Mouse (Mus musculus) lung, adult 2 months (tissue): Measurements from ENCODE around the gene Gpat3. TPM values are rescaled to one million over a fixed set of nuclear protein-coding genes. Genes with fewer than 3 reads are reported as not detected.
A peak's percentile ranks its signal among the peaks of the same experiment; 100 is the strongest.

Source experiments
- DNase-seq: peaks from one replicate; pipeline ENCODE4 v3.0.0; 2022
- H3K4me1 ChIP-seq: fragments of 200-500 bp; 2 replicates; pipeline ENCODE4 v1.6.1; 2011; ENCODE audit warnings: low read length; ENCODE audit not compliant: control insufficient read depth, insufficient read depth
- H3K4me3 ChIP-seq: fragments of 200-500 bp; replicated peaks from 2 replicates; pipeline ENCODE3; 2011; ENCODE audit warnings: low read depth, mild to moderate bottlenecking, control low read depth, low read length; ENCODE audit errors: extremely low read depth
- CTCF ChIP-seq: fragments of 200-500 bp; IDR thresholded peaks from 2 replicates; pipeline ENCODE4 v1.5.1; 2011; ENCODE audit warnings: mild to moderate bottlenecking, low read length, control low read depth; ENCODE audit not compliant: insufficient read depth
- POLR2A ChIP-seq: fragments of 200-500 bp; IDR thresholded peaks from 2 replicates; pipeline ENCODE4 v1.6.1; 2011; ENCODE audit warnings: low read depth, mild to moderate bottlenecking, control low read depth, low read length, borderline replicate concordance; ENCODE audit errors: extremely low read depth
- WGBS: fragments of 180-500 bp; shearing (Covaris S2); methylation state at CpG from one replicate; pipeline ENCODE4 v1.1.7; 2018; 5-methylcytosine and 5-hydroxymethylcytosine counted together
- polyA plus RNA-seq: library from polyadenylated mRNA; depleted of rRNA; stranded (reverse); fragments of >200 nt; gene quantifications from 2 replicates; pipeline ENCODE4 v1.2.3, GENCODE M21; 2012

The Gpat3 gene
- polyA plus RNA-seq, 1 experiment = 2.3 TPM

DNA sequence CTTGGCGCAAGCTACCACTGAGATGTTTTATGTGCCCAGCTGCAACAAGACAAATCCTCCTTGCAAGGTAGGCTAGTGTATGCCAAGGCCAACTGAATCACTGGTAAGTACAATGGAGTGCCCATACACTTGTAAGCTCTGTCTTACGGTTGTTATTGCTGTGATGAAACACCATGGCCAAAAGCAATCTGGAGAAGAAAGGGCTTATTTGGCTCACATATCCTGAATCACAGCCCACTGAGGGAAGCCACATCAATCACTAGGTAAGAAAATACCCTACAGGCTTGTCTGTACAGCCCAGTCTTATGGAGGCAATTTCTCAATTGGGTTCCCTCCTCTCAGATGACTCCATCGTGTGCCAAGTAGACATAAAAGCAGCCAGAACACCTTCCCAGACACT, 16.8 kb upstream of the Gpat3 start:
- no peak overlapping the region for H3K4me3 ChIP-seq
- TF ChIP-seq CTCF = no peak
- no peak for TF ChIP-seq POLR2A
- no peaks in the 10 kb centered on the region for H3K4me1 ChIP-seq
- no peak for DNase-seq
- 78% methylated on average over 3 of the region's 3 CpGs for WGBS

DNA sequence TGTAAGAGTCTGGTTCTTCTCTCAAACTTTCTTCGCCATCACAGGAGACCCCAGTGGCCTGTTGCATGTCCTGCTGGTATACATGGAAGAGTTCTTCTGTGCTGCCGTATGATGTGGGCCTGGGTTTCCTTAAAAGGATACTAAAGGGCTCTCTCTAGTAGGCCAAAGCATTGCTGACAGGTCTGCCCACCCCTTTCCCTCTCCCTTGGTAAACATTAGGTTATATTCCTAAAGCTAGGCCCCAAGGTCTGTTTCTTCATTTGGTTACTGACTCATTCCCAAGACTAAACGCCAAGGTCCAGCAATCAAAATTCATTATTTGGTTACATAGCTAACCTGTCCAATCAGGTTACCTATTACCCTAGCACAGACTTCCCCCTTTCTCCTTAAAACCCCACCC, 12.8 kb upstream of the Gpat3 start:
- no peaks in the 10 kb centered on the region for H3K4me1 ChIP-seq
- no peak overlapping the region for H3K4me3 ChIP-seq
- WGBS = 87% methylated on average over 3 of the region's 3 CpGs
- TF ChIP-seq CTCF (no peak), POLR2A (no peak)
- no peak for DNase-seq

DNA sequence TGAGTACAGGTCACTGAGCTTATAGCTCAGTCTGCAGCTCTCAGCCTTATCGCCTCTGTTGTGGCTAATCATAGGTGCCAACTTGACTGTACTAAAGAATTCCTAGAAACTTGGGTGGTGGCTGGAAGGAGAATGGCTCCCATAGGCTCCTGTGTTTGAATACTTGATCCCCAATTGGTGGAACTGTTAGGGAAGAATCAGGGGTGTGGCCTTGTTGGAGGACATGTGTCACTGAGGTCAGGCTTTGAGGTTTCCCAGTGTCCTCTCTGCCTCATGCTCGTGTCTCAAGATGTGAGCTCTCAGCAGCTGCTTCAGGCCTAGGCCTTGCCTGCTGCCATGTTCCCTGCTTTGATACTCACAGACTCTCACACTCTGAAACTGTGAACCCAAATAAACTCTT, 11.7 kb upstream of the Gpat3 start:
- DNase-seq = no peak
- Histone ChIP-seq H3K4me1 (no peaks in the 10 kb centered on the region), H3K4me3 (no peak overlapping the region)
- TF ChIP-seq CTCF (no peak), POLR2A (no peak)
- 90% methylated on average over 2 of the region's 2 CpGs for WGBS

DNA sequence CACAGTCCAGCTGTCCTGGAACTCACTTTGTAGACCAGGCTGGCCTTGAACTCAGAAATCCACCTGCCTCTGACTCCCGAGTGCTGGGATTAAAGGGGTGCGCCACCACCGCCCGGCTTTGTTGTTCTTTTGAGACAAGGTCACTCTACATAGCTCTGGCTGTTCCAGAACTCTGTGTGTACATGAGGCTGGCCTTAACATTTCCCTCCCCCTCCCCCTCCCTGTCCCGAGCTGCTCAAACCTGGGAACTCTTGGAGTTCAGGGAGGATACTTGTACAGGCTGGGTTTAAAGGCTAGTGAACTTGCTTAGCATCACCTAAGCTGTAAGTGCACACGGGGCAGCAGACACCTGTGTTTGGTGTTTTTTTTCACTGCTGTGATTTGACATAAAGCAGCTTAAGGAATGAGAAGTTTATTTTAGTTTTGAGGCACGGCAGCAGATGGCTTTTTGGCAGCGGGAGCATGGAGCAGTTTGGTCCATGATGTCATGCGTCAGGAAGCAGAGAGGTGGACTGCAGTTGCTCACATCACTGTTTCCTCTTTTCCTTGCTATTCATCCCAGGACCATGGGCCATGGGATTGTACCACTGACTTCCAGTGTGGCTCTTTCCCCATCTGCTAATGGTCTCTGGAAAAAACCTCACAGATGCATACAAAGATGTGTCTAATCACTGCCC, 9.5 kb upstream of the Gpat3 start:
- TF ChIP-seq POLR2A = no peak
- no peak for TF ChIP-seq CTCF
- no peak for DNase-seq
- WGBS = 39% methylated on average over 9 of the region's 9 CpGs
- H3K4me3 ChIP-seq = no peak overlapping the region
- H3K4me1 ChIP-seq = no peaks in the 10 kb centered on the region

DNA sequence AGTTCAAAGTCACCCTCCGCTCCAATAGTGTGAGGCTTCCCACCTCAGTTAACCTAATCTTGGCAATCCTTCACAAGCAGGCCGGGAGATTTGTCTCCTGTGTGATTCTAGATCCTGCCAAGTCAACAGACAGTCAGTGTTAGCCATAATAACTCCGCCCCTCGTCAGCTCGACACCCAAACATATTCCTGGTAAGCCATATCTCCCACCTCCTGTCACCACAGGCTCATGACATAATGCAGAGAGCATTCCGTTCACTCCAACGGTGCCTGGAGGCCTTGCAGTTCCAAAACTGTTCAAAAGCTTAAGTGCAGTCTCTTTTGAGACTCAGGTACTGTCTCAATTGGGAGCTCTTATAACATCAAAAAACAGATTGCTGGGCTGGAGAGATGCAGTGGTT, 7.6 kb upstream of the Gpat3 start:
- Histone ChIP-seq H3K4me1 (no peaks in the 10 kb centered on the region), H3K4me3 (no peak overlapping the region)
- no peak for DNase-seq
- TF ChIP-seq CTCF (no peak), POLR2A (no peak)
- 73% methylated on average over 7 of the region's 7 CpGs for WGBS

DNA sequence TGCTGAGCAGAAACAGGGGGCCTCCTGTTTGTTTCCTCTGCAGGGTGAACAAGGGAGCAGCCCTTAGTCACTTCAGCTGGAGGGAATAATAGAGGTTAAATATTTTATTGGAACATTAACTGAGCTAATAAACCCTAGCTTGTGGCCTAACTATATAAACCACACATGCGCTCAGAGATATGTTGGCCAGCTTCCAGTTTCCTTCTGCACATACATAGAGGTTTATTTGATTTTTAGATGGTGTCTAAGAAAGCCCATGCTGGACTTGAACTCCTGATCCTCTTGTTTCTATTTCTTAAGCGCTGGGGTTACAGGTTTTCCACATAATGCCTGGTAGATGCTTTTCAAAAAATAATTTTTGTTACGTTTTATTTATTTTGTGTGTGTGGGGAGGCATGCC, 1.0 kb upstream of the Gpat3 start:
- TF ChIP-seq CTCF (no peak), POLR2A (no peak)
- 55% methylated on average over 3 of the region's 3 CpGs for whole genome bisulfite sequencing
- no peak overlapping the region for H3K4me3 ChIP-seq

DNA sequence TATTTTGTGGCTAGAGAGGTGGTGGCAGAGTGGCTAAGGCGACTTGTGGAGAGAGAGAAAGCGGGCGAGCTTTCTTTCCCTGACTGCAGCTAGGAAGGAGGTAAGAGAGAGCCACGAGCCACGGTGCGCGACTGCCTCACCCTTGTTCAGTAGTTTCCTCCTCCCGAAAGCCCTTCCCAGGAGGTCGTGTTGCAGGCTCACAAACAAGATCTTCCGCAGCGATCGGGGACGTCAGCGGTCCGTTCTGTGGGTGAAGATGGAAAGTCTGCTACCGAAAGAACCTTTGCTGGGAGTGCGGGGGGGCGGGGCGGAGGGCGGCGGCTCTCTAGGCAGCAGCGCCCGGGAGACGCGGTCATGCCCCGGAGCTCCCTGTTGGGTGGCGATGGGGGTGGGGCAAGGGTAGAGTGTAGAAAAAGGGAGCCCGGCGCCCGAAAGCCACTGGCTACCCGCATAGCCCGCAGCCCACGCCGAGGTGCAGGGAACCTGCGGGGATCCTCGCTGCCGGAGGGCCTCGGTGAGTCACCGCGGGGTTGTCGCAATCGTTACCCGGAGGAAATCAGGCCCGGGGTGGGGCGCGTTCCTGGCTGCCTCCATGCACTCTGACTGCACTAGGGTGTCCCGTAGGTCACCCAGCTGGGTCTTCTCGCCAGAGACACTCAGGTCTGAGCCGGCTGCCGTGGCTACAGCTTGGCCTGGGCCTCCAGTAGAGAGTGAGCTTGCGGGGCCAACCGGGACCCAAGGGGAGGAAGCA, 510 bp downstream of the Gpat3 start:
- peak; percentile 81 for DNase-seq
- WGBS = under 1% methylated on average over 52 of the region's 52 CpGs
- peak; percentile 25; the same call in 1 of the 2 replicates for TF ChIP-seq POLR2A
- TF ChIP-seq CTCF = no peak
- H3K4me3 ChIP-seq = peak overlapping the region; percentile 87
- no peaks in the 10 kb centered on the region; the same call in 1 of the 2 replicates for H3K4me1 ChIP-seq

More for the DNA sequence above, 1.0 kb upstream of the Gpat3 start:
- no peak for DNase-seq
- H3K4me1 ChIP-seq = no peaks in the 10 kb centered on the region; the same call in 1 of the 2 replicates

DNA sequence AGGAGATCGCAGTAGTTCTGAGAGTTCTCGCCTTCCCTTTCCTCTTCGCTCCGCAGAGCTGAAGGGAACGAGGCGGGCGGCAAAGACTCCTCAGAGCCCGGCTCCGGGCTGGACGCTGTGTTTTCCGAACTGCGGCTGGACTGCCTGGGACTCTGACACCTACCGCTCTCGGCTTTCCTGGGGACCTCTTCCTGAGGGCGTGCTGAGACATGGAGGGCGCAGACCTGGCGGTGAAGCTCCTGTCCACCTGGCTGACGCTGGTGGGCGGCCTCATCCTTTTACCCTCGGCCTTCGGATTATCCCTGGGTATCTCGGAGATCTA, 1.0 kb downstream of the Gpat3 start:
- H3K4me1 ChIP-seq = no peaks in the 10 kb centered on the region; the same call in 1 of the 2 replicates
- 2% methylated on average over 22 of the region's 22 CpGs for WGBS
- peak overlapping the region; percentile 87 for H3K4me3 ChIP-seq
- no peak for DNase-seq
- no peak for TF ChIP-seq CTCF

DNA sequence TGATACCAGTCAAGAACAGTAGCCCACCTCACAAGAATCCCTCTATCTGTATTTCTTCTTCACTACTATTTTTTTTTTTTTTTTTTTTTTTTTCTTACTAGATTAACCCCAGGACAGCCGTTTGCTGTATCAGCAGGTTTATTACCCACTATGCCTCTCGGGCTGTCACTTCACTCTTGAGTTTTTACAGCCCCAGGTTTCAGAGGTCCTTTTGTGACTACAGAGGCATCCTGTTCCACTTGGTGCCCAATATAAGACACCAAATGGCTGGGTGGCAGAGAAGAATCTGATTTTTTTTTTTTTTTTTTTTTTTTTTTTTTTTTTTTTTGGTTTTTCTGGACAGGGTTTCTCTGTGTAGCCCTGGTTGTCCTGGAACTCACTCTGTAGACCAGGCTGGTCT, 1.6 kb downstream of the Gpat3 start:
- WGBS = 18% methylated on average over 2 of the region's 2 CpGs
- Histone ChIP-seq H3K4me1 (no peaks in the 10 kb centered on the region; the same call in 1 of the 2 replicates), H3K4me3 (no peak overlapping the region)
- TF ChIP-seq CTCF = no peak
- TF ChIP-seq POLR2A = no peak
- DNase-seq = no peak

DNA sequence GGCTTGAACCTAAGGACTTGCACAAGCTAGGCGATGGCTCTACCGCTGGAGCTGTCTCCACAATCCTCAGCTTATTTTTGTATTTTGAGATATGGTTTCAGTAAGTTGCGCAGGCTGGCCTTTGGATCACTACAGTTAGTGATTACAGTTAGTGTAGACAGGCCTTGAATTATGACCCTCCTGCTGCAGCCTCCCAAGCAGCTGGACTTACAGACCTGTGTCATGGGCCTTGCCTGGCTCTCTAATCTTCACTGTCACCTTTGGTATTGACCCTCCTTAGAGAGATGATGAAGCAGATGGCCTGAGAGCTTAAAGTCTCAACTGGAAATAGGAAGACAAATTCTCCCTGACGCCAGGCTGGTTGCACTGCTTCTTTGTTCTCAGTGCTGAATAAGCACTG, 8.4 kb downstream of the Gpat3 start:
- no peak for DNase-seq
- WGBS = 86% methylated on average over 4 of the region's 4 CpGs
- no peak for TF ChIP-seq CTCF
- Histone ChIP-seq H3K4me3 (no peak overlapping the region), H3K4me1 (no peaks in the 10 kb centered on the region)
